26 mouse cellular contexts compared by ENCODE assay signal in the genomic region with DNA sequence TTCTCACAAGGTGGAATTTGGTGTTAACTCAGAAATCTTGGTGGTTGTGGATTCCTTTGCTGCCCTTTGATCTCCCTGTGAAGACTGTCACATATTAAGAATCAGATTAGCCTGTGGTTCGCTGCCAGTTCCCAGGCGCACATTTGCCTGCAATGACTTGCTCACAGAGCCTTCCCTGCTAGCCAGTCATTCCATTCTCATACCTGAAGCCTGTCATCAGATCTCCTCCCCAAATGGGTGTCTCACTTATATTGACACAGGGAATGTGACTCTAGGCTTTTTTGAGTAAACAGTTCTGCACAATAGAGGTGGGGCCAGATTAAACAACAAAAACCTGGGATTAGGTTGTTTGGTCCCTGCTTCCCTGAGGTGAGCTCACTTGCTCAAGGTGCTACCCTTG.
DNase-seq lines count a peak whose midpoint lies in the region; ATAC-seq and TF ChIP-seq lines count a peak whose summit lies in the region.
"Had no signal": no experiment of that assay in that cellular context is flagged by ENCODE, and none has a peak within 500 bp of the region (broad histone marks: within the 10 kb centered on the region; RNA-seq: fewer than 3 reads in every experiment).

No protein-coding gene starts in this region.

- WGBS in embryonic facial prominence, embryonic 14.5 days, result 51% methylated on average over 2 of the region's 2 CpGs
- 46% methylated on average over 2 of the region's 2 CpGs for WGBS in stomach, postnatal 0 days

- no peaks in the 10 kb centered on the region for H3K4me1 ChIP-seq in embryonic facial prominence, embryonic 14.5 days (ENCODE audit: control insufficient read depth, insufficient read depth, low read length)
- no peaks in the 10 kb centered on the region for H3K4me1 ChIP-seq in stomach, postnatal 0 days (replicated peaks; ENCODE audit: control insufficient read depth, insufficient read depth)
- H3K4me1 ChIP-seq: embryonic facial prominence, embryonic 15.5 days; forebrain, embryonic 12.5 days; heart, embryonic 10.5 days; heart, embryonic 15.5 days; hindbrain, embryonic 12.5 days; liver, embryonic 15.5 days; lung, embryonic 15.5 days had no signal

- no peak for TF ChIP-seq CTCF in stomach, postnatal 0 days (IDR thresholded peaks at IDR 0.05; ENCODE audit: low read depth)

- no peaks in the 10 kb centered on the region for H3K27me3 ChIP-seq in embryonic facial prominence, embryonic 14.5 days (replicated peaks; ENCODE audit: control insufficient read depth, insufficient read depth, low read length)
- H3K27me3 ChIP-seq in stomach, postnatal 0 days (ENCODE audit: control insufficient read depth, insufficient read depth, low read length), result no peaks in the 10 kb centered on the region
- H3K27me3 ChIP-seq: embryonic facial prominence, embryonic 15.5 days; forebrain, embryonic 12.5 days; heart, embryonic 15.5 days; hindbrain, embryonic 12.5 days; limb, embryonic 12.5 days; liver, embryonic 15.5 days; lung, embryonic 15.5 days had no signal

- H3K4me2 ChIP-seq in embryonic facial prominence, embryonic 14.5 days (ENCODE audit: low read depth, low read length), result no peak overlapping the region
- H3K4me2 ChIP-seq in stomach, postnatal 0 days (replicated peaks; ENCODE audit: low read depth), result no peak overlapping the region
- H3K4me2 ChIP-seq: embryonic facial prominence, embryonic 15.5 days; forebrain, embryonic 12.5 days; heart, embryonic 15.5 days; hindbrain, embryonic 12.5 days; limb, embryonic 12.5 days; liver, embryonic 15.5 days; lung, embryonic 15.5 days; midbrain, embryonic 11.5 days had no signal

- no peak overlapping the region for H3K27ac ChIP-seq in embryonic facial prominence, embryonic 14.5 days (replicated peaks; ENCODE audit: low read depth, low read length)
- no peak overlapping the region for H3K27ac ChIP-seq in stomach, postnatal 0 days (replicated peaks)
- H3K27ac ChIP-seq: embryonic facial prominence, embryonic 15.5 days; forebrain, embryonic 12.5 days; heart, embryonic 10.5 days; heart, embryonic 15.5 days; hindbrain, embryonic 12.5 days; left cerebral cortex, adult 2 months; limb, embryonic 12.5 days; liver, embryonic 15.5 days; lung, embryonic 15.5 days had no signal

- H3K4me3 ChIP-seq in embryonic facial prominence, embryonic 14.5 days (ENCODE audit: low read depth, low read length), result no peak overlapping the region
- H3K4me3 ChIP-seq in stomach, postnatal 0 days (ENCODE audit: low read depth, low read length), result no peak overlapping the region
- H3K4me3 ChIP-seq: embryonic facial prominence, embryonic 15.5 days; forebrain, embryonic 12.5 days; heart, embryonic 10.5 days; heart, embryonic 15.5 days; hindbrain, embryonic 12.5 days; left cerebral cortex, adult 2 months; limb, embryonic 12.5 days; liver, embryonic 15.5 days; lung, embryonic 15.5 days had no signal

- TF ChIP-seq EP300 in stomach, postnatal 0 days (optimal IDR thresholded peaks at IDR 0.05), result no peak

- peak; percentile 62 for ATAC-seq in embryonic facial prominence, embryonic 14.5 days (ENCODE audit: low read depth)
- peak; percentile 47; the same call in 1 of the 2 replicates for ATAC-seq in stomach, postnatal 0 days (ENCODE audit: low FRiP score, low TSS enrichment)
- no peak for ATAC-seq in megakaryocyte, adult 5-6 weeks (ENCODE audit: poor library complexity, severe bottlenecking)
- ATAC-seq: intestine, embryonic 16.5 days; midbrain, embryonic 16.5 days had no signal

- H3K9ac ChIP-seq in embryonic facial prominence, embryonic 14.5 days (ENCODE audit: low read depth, low read length), result no peak overlapping the region
- no peak overlapping the region for H3K9ac ChIP-seq in stomach, postnatal 0 days (ENCODE audit: low read length)
- H3K9ac ChIP-seq: embryonic facial prominence, embryonic 15.5 days; forebrain, embryonic 12.5 days; heart, embryonic 15.5 days; hindbrain, embryonic 12.5 days; limb, embryonic 12.5 days; liver, embryonic 15.5 days; lung, embryonic 15.5 days had no signal

- peak; percentile 42 for DNase-seq in urinary bladder, postnatal 14 days (ENCODE audit: low spot score)
- no peak for DNase-seq in urinary bladder, postnatal 4 days (ENCODE audit: low spot score in 2 of 2)
- peak; percentile 74 for DNase-seq in embryonic facial prominence, embryonic 14.5 days (ENCODE audit: low spot score)
- DNase-seq in kidney, postnatal 14 days, result peak; percentile 17
- no peak for DNase-seq in stomach, postnatal 0 days (ENCODE audit: low spot score)
- DNase-seq in layer of hippocampus, adult 8-10 months (ENCODE audit: low spot score in 2 of 2), result no peak
- DNase-seq: adrenal gland, postnatal 25 days; cerebellum, adult 11-12 months; cerebellum, adult 9-11 months; embryo, embryonic 11 days; gastrocnemius, postnatal 25 days; heart, adult 11 months; spleen, adult 18-20 months had no signal

- H3K9me3 ChIP-seq in embryonic facial prominence, embryonic 14.5 days (ENCODE audit: control insufficient read depth, low read length), result no peaks in the 10 kb centered on the region
- H3K9me3 ChIP-seq in stomach, postnatal 0 days (ENCODE audit: control insufficient read depth, low read length), result no peaks in the 10 kb centered on the region
- H3K9me3 ChIP-seq: embryonic facial prominence, embryonic 15.5 days; forebrain, embryonic 12.5 days; heart, embryonic 10.5 days; heart, embryonic 15.5 days; hindbrain, embryonic 12.5 days; limb, embryonic 12.5 days; liver, embryonic 15.5 days; lung, embryonic 15.5 days had no signal

- no peaks in the 10 kb centered on the region for H3K36me3 ChIP-seq in embryonic facial prominence, embryonic 14.5 days (ENCODE audit: control insufficient read depth, insufficient read depth, low read length)
- H3K36me3 ChIP-seq in stomach, postnatal 0 days (ENCODE audit: control insufficient read depth, insufficient read depth, low read length), result no peaks in the 10 kb centered on the region
- H3K36me3 ChIP-seq: embryonic facial prominence, embryonic 15.5 days; forebrain, embryonic 12.5 days; heart, embryonic 10.5 days; heart, embryonic 15.5 days; hindbrain, embryonic 12.5 days; limb, embryonic 12.5 days; liver, embryonic 15.5 days; lung, embryonic 15.5 days had no signal

Comparison
In these comparisons a context has a peak if more than half of its experiments do, and no peak if none do; other contexts are left out.
1. DNase-seq: peak in urinary bladder, postnatal 14 days (single experiment), embryonic facial prominence, embryonic 14.5 days (single experiment) and kidney, postnatal 14 days (single experiment); none in urinary bladder, postnatal 4 days (0 of 2), stomach, postnatal 0 days (single experiment) and layer of hippocampus, adult 8-10 months (0 of 2).